Mouse (Mus musculus) C2C12 (cell line): ENCODE results near the gene C9. TPM values are rescaled to one million over a fixed set of nuclear protein-coding genes. Genes with fewer than 3 reads are reported as not detected.

ENCODE experiments used
- H3K27me3 ChIP-seq: one replicate; pipeline ENCODE4 v1.6.1; 2011; ENCODE audit not compliant: control insufficient read depth, insufficient read depth, insufficient read length
- H3K36me3 ChIP-seq: one replicate; pipeline ENCODE4 v1.6.1; 2011; ENCODE audit not compliant: control insufficient read depth, insufficient read depth
- H3K4me3 ChIP-seq: one replicate; pipeline ENCODE4 v1.5.1; 2011; ENCODE audit warnings: mild to moderate bottlenecking, control low read depth; ENCODE audit not compliant: poor library complexity, insufficient read depth, severe bottlenecking
- H3K79me2 ChIP-seq: one replicate; pipeline ENCODE4 v1.6.1; 2011; ENCODE audit not compliant: control insufficient read depth, insufficient read depth
- H3K79me3 ChIP-seq: one replicate; pipeline ENCODE4 v1.6.1; 2011; ENCODE audit warnings: low read depth, control low read depth
- H3ac ChIP-seq: one replicate; pipeline ENCODE3; 2011; ENCODE audit warnings: low read depth; ENCODE audit not compliant: control insufficient read depth, insufficient read length
- CEBPB ChIP-seq: IDR thresholded peaks from one replicate; pipeline ENCODE4 v1.6.1; 2011; ENCODE audit warnings: low read depth, mild to moderate bottlenecking, control low read depth, moderate library complexity
- CTCF ChIP-seq: IDR thresholded peaks from one replicate; pipeline ENCODE4 v1.5.1; 2011; ENCODE audit not compliant: control insufficient read depth, insufficient read depth, insufficient read length
- FOSL1 ChIP-seq: IDR thresholded peaks from one replicate; pipeline ENCODE4 v1.8.0; 2011; ENCODE audit warnings: mild to moderate bottlenecking, low read length; ENCODE audit not compliant: poor library complexity, insufficient read depth, severe bottlenecking
- MAX ChIP-seq: IDR thresholded peaks from one replicate; pipeline ENCODE4 v1.6.1; 2011; ENCODE audit warnings: mild to moderate bottlenecking, control low read depth
- MYOD1 ChIP-seq: IDR thresholded peaks from one replicate; pipeline ENCODE4 v1.6.1; 2011; ENCODE audit warnings: low read depth; ENCODE audit not compliant: control insufficient read depth, insufficient read length
- MYOG ChIP-seq: IDR thresholded peaks from one replicate; pipeline ENCODE4 v1.6.1; 2011; ENCODE audit not compliant: control insufficient read depth, insufficient read length; ENCODE audit errors: extremely low read depth
- USF1 ChIP-seq: IDR thresholded peaks from one replicate; pipeline ENCODE4 v1.6.1; 2011; ENCODE audit warnings: low read depth, mild to moderate bottlenecking, control low read depth, moderate library complexity
- polyA plus RNA-seq: library from polyadenylated mRNA; unstranded; fragments of >200 nt; fragmentation: generic; extraction: Trizol; gene quantifications from one replicate; pipeline ENCODE4 v1.2.1, GENCODE M21; 2012; ENCODE audit warnings: missing spikeins

Gene C9
- polyA plus RNA-seq, 1 experiment: not detected

DNA sequence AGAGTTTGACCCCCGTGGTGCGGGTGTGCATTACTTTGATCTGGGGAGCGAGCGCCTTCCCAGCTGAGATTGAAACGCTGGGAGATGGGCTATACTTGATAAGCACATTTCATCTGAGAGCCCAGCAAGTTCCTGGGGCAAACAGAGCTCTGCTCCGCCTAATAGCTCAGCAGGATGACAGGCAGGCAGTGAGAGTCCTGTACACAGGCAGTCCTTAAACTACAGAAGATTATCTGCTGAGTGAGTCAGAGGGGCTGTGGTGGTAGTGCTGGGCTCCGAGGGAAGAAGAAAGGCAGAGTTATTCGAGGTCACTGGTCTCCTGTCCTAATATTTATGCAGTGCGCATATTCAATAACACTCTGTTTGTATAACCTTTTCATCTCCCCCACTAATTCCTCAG lies 3.8 kb downstream of the C9 start:
- no peak overlapping the region for H3K4me3 ChIP-seq
- H3K27me3 ChIP-seq: no peaks in the 10 kb centered on the region
- no peak overlapping the region for H3ac ChIP-seq
- H3K79me2 ChIP-seq: no peaks in the 10 kb centered on the region
- no peak for TF ChIP-seq FOSL1
- no peak for TF ChIP-seq CEBPB
- no peak for TF ChIP-seq MAX
- no peak for TF ChIP-seq MYOG
- no peaks in the 10 kb centered on the region for H3K36me3 ChIP-seq
- H3K79me3 ChIP-seq: no peaks in the 10 kb centered on the region

DNA sequence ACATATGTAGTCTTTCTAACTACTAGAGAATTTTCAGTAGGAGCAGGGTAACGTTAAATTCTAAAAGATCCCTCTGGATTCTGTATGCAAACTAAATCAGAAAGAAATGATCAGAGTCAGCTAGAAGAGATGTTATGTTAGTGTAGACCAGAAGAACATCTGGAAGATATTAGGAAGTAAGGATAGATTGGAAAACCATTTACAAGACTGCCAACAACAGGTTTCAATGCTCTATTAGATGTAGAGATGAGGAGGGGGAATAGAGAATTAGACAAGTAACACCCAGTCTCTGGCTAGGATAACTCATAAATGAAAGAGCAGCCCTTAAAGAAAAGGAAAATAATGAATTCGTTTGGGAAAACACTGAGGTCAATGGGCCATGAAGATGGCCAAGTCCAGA lies 9.3 kb downstream of the C9 start:
- no peaks in the 10 kb centered on the region for H3K79me2 ChIP-seq
- H3K36me3 ChIP-seq: no peaks in the 10 kb centered on the region
- TF ChIP-seq FOSL1 (no peak), MAX (no peak), MYOD1 (no peak), CTCF (no peak), MYOG (no peak), USF1 (no peak), CEBPB (no peak)
- H3K79me3 ChIP-seq: no peaks in the 10 kb centered on the region
- no peak overlapping the region for H3K4me3 ChIP-seq
- no peaks in the 10 kb centered on the region for H3K27me3 ChIP-seq
- no peak overlapping the region for H3ac ChIP-seq

DNA sequence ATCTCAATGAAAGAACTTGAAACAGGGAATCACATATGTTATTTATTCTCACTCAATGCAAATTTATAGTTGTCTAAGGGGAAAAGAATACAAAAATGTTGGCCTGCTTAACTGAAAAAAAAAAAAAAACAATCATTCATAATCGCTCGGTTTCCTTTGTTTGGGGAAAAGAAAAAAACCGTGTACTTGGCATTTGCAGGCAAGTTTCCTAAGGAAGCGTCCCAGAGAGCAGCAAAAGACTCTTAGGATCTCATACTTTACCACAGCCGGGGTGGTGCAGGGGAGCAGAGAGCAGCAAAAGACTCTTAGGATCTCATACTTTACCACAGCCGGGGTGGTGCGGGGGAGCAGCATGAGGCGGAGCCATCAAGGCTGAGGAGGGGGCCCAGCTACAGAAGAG lies 16.3 kb downstream of the C9 start:
- Histone ChIP-seq H3K36me3 (no peaks in the 10 kb centered on the region), H3K27me3 (no peaks in the 10 kb centered on the region), H3K79me2 (no peaks in the 10 kb centered on the region), H3K79me3 (no peaks in the 10 kb centered on the region), H3K4me3 (no peak overlapping the region), H3ac (no peak overlapping the region)
- TF ChIP-seq FOSL1 (no peak), CTCF (no peak), MAX (no peak), USF1 (no peak), MYOG (no peak), CEBPB (no peak), MYOD1 (no peak)

DNA sequence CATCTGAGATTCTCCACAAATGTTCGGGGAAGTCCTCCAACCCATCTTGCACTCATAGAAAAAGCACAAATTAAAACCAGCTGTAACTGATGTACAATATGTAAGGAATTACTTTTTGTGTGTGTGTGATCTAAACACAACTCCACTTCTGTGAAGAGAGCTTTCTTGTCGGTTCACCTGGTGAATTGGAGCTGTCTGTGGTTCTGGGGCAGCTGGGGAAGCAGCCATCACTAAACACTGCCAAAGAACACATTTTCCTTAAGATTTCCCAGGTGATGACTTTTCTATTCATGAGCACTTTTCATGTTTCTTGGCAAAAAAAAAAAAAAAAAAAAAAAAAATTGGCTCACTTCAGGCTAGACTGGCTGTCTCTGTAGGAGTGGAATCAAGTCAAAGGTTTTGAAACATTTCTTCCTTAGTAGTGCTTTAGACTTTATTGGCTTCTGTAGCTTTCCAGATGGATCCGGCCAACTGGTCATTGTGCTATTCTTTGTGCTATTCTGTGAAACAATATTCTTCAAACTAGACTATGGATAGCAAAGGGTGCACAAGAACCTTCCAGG lies 18.3 kb downstream of the C9 start:
- H3K4me3 ChIP-seq: no peak overlapping the region
- TF ChIP-seq MYOG (no peak), CTCF (no peak), MAX (no peak)
- H3K27me3 ChIP-seq: no peaks in the 10 kb centered on the region
- no peaks in the 10 kb centered on the region for H3K79me3 ChIP-seq
- H3K79me2 ChIP-seq: no peaks in the 10 kb centered on the region
- H3K36me3 ChIP-seq: no peaks in the 10 kb centered on the region
- H3ac ChIP-seq: no peak overlapping the region

DNA sequence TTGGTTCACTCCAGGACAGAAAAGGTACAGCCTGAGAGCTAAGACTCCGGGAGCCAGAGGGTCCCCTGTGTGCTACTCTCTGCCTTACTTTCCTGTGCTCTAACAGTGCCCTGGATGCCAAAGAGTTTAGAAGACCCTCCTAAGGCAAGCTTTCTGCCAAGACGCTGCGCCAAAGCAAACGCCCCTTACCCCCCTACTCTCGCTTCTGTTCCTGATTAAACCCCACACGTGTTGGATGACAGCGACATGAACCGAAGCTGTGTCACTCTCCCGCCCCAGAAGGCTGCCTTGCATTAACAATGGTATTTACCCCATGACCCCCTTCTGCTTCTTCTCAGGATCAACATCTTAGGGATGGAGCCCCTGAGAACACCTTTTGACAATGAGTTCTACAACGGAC lies 21.9 kb downstream of the C9 start:
- Histone ChIP-seq H3K79me2 (no peaks in the 10 kb centered on the region), H3K36me3 (no peaks in the 10 kb centered on the region), H3K27me3 (no peaks in the 10 kb centered on the region), H3K79me3 (no peaks in the 10 kb centered on the region), H3ac (no peak overlapping the region), H3K4me3 (no peak overlapping the region)
- TF ChIP-seq MAX (no peak), MYOD1 (no peak)

DNA sequence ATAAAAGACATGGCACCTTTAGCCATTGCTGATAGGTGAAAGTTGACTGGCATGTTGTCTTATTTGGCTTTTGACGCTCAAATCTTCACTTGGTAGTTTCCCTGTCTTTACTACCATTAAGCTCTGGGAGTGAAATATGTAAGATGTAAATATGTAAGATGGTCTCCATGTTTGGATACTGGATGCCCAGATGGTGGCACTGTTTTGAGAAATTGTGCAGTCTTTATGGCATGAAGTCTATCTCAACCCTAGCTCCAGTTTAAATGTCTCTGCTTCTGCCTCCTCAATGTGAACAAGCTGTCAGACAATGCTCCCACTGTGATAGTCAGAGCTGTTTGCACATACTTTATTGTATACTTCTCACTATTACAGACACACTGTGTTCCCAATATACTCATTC lies 23.7 kb downstream of the C9 start:
- no peak overlapping the region for H3ac ChIP-seq
- no peaks in the 10 kb centered on the region for H3K79me3 ChIP-seq
- no peaks in the 10 kb centered on the region for H3K27me3 ChIP-seq
- H3K36me3 ChIP-seq: no peaks in the 10 kb centered on the region
- no peak for TF ChIP-seq CTCF
- TF ChIP-seq CEBPB: no peak
- TF ChIP-seq FOSL1: no peak
- TF ChIP-seq MYOD1: no peak
- TF ChIP-seq MAX: no peak
- TF ChIP-seq MYOG: no peak
- no peak for TF ChIP-seq USF1
- no peak overlapping the region for H3K4me3 ChIP-seq
- H3K79me2 ChIP-seq: no peaks in the 10 kb centered on the region

DNA sequence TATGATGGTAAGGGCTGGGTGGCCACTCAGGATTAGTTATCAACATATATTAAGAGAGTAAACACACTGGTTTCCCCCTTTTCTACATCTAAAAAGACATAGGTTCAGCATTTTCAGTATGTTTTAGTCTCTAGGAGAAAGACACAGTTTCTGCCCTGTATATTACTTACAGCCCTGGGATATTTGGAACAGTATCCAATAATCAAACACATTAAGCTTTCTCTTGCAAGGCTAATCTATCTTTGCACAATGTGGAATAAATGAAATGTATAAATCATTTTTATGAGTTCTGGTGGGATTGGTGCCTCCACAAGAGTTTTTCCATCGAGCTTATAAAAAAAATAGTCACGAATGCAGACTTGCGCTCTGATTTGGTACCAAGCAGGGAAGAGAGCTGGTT lies 24.3 kb downstream of the C9 start:
- H3K4me3 ChIP-seq: no peak overlapping the region
- TF ChIP-seq MAX (no peak), CTCF (no peak), USF1 (no peak), FOSL1 (no peak), CEBPB (no peak)

More for the DNA sequence above, 24.3 kb downstream of the C9 start:
- H3K27me3 ChIP-seq: no peaks in the 10 kb centered on the region
- H3ac ChIP-seq: no peak overlapping the region
- H3K79me3 ChIP-seq: no peaks in the 10 kb centered on the region
- H3K36me3 ChIP-seq: no peaks in the 10 kb centered on the region
- H3K79me2 ChIP-seq: no peaks in the 10 kb centered on the region
